Mouse (Mus musculus): ENCODE measurements around the gene Calml4.

DNA sequence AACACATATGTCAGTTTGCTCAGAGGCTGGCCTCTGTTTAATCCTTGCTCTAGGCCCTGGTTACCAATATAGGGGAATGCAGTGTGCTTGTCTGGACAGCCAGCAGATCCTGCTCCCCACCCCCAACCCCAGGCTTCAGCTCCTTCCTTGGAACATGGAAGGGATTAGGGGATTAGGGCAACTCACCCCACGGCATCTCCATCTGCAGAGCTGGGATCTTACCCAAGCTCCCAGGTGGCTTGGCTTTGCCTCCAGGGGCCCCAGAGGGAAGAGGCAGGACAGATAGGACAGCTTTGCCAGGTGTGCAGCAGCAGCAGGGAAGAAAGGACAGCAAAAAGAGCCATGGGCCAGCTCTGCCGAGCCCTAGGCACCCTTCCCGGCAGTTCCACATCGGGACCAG is 3.0 kb downstream of the Calml4 start:
- no peak for TF ChIP-seq CTCF (IDR thresholded peaks at IDR 0.05; ENCODE audit: low read depth, low read length)
- TF ChIP-seq TAL1 (conservative IDR thresholded peaks at IDR 0.05; ENCODE audit: low read depth, low read length): no peak
- TF ChIP-seq POLR2AphosphoS5 (IDR thresholded peaks at IDR 0.05; ENCODE audit: insufficient replicate concordance, low read depth, low read length): no peak
- no peak for TF ChIP-seq GATA1 (IDR thresholded peaks at IDR 0.05; ENCODE audit: borderline replicate concordance, low read length)
